Mouse (Mus musculus) erythroblast, embryonic 14.5 days (primary cell): ENCODE measurements around the gene Acot12.

Experiments used
- GATA1 ChIP-seq: IDR thresholded peaks from 2 replicates; pipeline ENCODE4 v1.6.1; 2012; ENCODE audit warnings: low read length, inconsistent platforms, mixed read lengths
- TAL1 ChIP-seq: IDR thresholded peaks from 3 replicates; pipeline ENCODE4 v1.6.1; 2012; ENCODE audit warnings: low read length, inconsistent platforms, mixed read lengths

- TF ChIP-seq GATA1, result no peak
- TF ChIP-seq TAL1, result no peak
Measured at GRCm38 (mm10) chr13:91748401-91748800, 7.1 kb downstream of the Acot12 start.
